24 mouse cellular contexts compared by ENCODE assay signal in the genomic region with DNA sequence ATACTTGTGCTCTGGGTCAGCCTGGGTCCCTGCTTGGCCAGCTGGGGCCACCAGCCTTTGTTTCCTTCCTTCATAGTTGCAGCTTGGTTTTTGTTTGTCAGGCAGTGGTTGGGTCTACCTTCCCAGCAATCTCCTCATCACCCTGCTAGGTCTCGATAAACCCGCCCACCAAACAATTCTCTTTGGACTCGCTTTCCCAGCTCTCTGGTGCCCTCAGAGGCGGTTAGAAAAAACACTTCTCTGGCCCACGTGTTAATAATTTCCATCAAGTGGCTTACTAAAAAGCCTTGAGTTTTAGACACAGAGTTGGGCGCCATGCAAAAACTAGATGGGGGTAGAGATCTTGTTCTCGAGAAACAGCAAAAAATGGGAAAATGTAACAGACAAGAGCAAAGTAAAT.
A peak's percentile ranks its signal among the peaks of the same experiment; 100 is the strongest.
DNase-seq lines count a peak whose midpoint lies in the region; ATAC-seq and TF ChIP-seq lines count a peak whose summit lies in the region.
"Had no signal": no experiment of that assay in that cellular context is flagged by ENCODE, and none has a peak within 500 bp of the region (broad histone marks: within the 10 kb centered on the region; RNA-seq: fewer than 3 reads in every experiment).

No protein-coding gene starts in this region.

- no peak for TF ChIP-seq CTCF in forebrain, postnatal 0 days (IDR thresholded peaks at IDR 0.05; ENCODE audit: low read depth)
- peak; percentile 26; the same call in 1 of the 2 replicates for TF ChIP-seq CTCF in hindbrain, postnatal 0 days (IDR thresholded peaks at IDR 0.05; ENCODE audit: low read depth)

- H3K9ac ChIP-seq in forebrain, postnatal 0 days = no peak overlapping the region
- no peak overlapping the region for H3K9ac ChIP-seq in hindbrain, postnatal 0 days (replicated peaks; ENCODE audit: low read length)
- no peak overlapping the region for H3K9ac ChIP-seq in hindbrain, embryonic 13.5 days
- H3K9ac ChIP-seq: forebrain, embryonic 15.5 days; hindbrain, embryonic 14.5 days; intestine, embryonic 15.5 days; limb, embryonic 12.5 days; liver, embryonic 12.5 days; midbrain, embryonic 12.5 days; stomach, embryonic 15.5 days had no signal

- H3K27me3 ChIP-seq in forebrain, postnatal 0 days (ENCODE audit: insufficient read depth, low read length) = no peaks in the 10 kb centered on the region
- H3K27me3 ChIP-seq in forebrain, embryonic 10.5 days (ENCODE audit: poor library complexity, severe bottlenecking) = no peaks in the 10 kb centered on the region
- no peaks in the 10 kb centered on the region for H3K27me3 ChIP-seq in hindbrain, postnatal 0 days (ENCODE audit: insufficient read depth, low read length)
- no peaks in the 10 kb centered on the region for H3K27me3 ChIP-seq in hindbrain, embryonic 13.5 days
- H3K27me3 ChIP-seq: forebrain, embryonic 15.5 days; intestine, embryonic 15.5 days; limb, embryonic 12.5 days; liver, embryonic 12.5 days; midbrain, embryonic 12.5 days; stomach, embryonic 15.5 days had no signal

- peak; percentile 34; the same call in 1 of the 2 replicates for ATAC-seq in forebrain, postnatal 0 days
- no peak for ATAC-seq in hindbrain, postnatal 0 days
- ATAC-seq in hindbrain, embryonic 13.5 days (ENCODE audit: low FRiP score) = no peak
- ATAC-seq: forebrain, embryonic 15.5 days; intestine, embryonic 15.5 days; liver, embryonic 12.5 days had no signal

- no peaks in the 10 kb centered on the region for H3K4me1 ChIP-seq in forebrain, postnatal 0 days (ENCODE audit: insufficient read depth)
- H3K4me1 ChIP-seq in forebrain, embryonic 10.5 days = peaks cover 18% of the 10 kb centered on the region
- H3K4me1 ChIP-seq in hindbrain, postnatal 0 days (ENCODE audit: insufficient read depth, low read length) = no peaks in the 10 kb centered on the region
- H3K4me1 ChIP-seq in hindbrain, embryonic 13.5 days (replicated peaks) = peaks cover 13% of the 10 kb centered on the region
- H3K4me1 ChIP-seq: limb, embryonic 12.5 days; midbrain, embryonic 12.5 days; stomach, embryonic 15.5 days had no signal

- peak; percentile 37 for DNase-seq in forebrain, postnatal 0 days
- no peak for DNase-seq in forebrain, embryonic 10.5 days (ENCODE audit: extremely low spot score, low spot score)
- DNase-seq in hindbrain, postnatal 0 days (ENCODE audit: low spot score) = peak; percentile 62
- DNase-seq in retina, postnatal 1 day = peak; percentile 34
- no peak for DNase-seq in retina, embryonic 14.5 days (ENCODE audit: low spot score)
- no peak for DNase-seq in c-Kit-positive CD71-positive TER-119-positive erythroid progenitor cells, embryonic 14.5 days (ENCODE audit: low spot score)
- no peak for DNase-seq in frontal cortex, postnatal 36 days (ENCODE audit: low spot score in 2 of 2)
- DNase-seq: cerebellum, adult 9-11 months; gastrocnemius, postnatal 36 days; heart, postnatal 10 days; kidney, adult 9 months; kidney, postnatal 4 days; lung, adult 2 months; right cerebral cortex, postnatal 14 days had no signal

- no peak overlapping the region for H3K4me3 ChIP-seq in forebrain, postnatal 0 days (ENCODE audit: low read depth, low read length)
- H3K4me3 ChIP-seq in forebrain, embryonic 10.5 days = no peak overlapping the region
- H3K4me3 ChIP-seq in hindbrain, postnatal 0 days (ENCODE audit: low read length) = no peak overlapping the region
- no peak overlapping the region for H3K4me3 ChIP-seq in hindbrain, embryonic 13.5 days
- H3K4me3 ChIP-seq: erythroblast, embryonic 14.5 days; forebrain, embryonic 15.5 days; intestine, embryonic 15.5 days; limb, embryonic 12.5 days; liver, embryonic 12.5 days; midbrain, embryonic 12.5 days; myocyte; stomach, embryonic 15.5 days had no signal

- H3K36me3 ChIP-seq in forebrain, postnatal 0 days (ENCODE audit: insufficient read depth) = no peaks in the 10 kb centered on the region
- peaks cover 48% of the 10 kb centered on the region for H3K36me3 ChIP-seq in forebrain, embryonic 10.5 days (replicated peaks)
- H3K36me3 ChIP-seq in hindbrain, postnatal 0 days (ENCODE audit: insufficient read depth, low read length) = no peaks in the 10 kb centered on the region
- H3K36me3 ChIP-seq in hindbrain, embryonic 13.5 days = peaks cover 10% of the 10 kb centered on the region; the same call in 1 of the 2 replicates
- H3K36me3 ChIP-seq: forebrain, embryonic 15.5 days; intestine, embryonic 15.5 days; stomach, embryonic 15.5 days had no signal

- no peak overlapping the region for H3K4me2 ChIP-seq in forebrain, postnatal 0 days (ENCODE audit: low read depth)
- H3K4me2 ChIP-seq in hindbrain, postnatal 0 days (ENCODE audit: low read depth, low read length) = no peak overlapping the region
- H3K4me2 ChIP-seq in hindbrain, embryonic 13.5 days = no peak overlapping the region
- H3K4me2 ChIP-seq: forebrain, embryonic 15.5 days; hindbrain, embryonic 14.5 days; intestine, embryonic 15.5 days; limb, embryonic 12.5 days; liver, embryonic 12.5 days; midbrain, embryonic 12.5 days; stomach, embryonic 15.5 days had no signal

- no peak overlapping the region for H3K27ac ChIP-seq in forebrain, postnatal 0 days (ENCODE audit: low read depth, low read length)
- H3K27ac ChIP-seq in forebrain, embryonic 10.5 days = no peak overlapping the region
- H3K27ac ChIP-seq in hindbrain, postnatal 0 days = no peak overlapping the region
- no peak overlapping the region for H3K27ac ChIP-seq in hindbrain, embryonic 13.5 days
- H3K27ac ChIP-seq: forebrain, embryonic 15.5 days; hindbrain, embryonic 14.5 days; intestine, embryonic 15.5 days; limb, embryonic 12.5 days; liver, embryonic 12.5 days; midbrain, embryonic 12.5 days; stomach, embryonic 15.5 days had no signal

- no peaks in the 10 kb centered on the region for H3K9me3 ChIP-seq in forebrain, postnatal 0 days (ENCODE audit: low read length)
- no peaks in the 10 kb centered on the region for H3K9me3 ChIP-seq in forebrain, embryonic 10.5 days
- no peaks in the 10 kb centered on the region for H3K9me3 ChIP-seq in hindbrain, postnatal 0 days (ENCODE audit: low read length)
- no peaks in the 10 kb centered on the region for H3K9me3 ChIP-seq in hindbrain, embryonic 13.5 days
- H3K9me3 ChIP-seq: forebrain, embryonic 15.5 days; intestine, embryonic 15.5 days; limb, embryonic 12.5 days; liver, embryonic 12.5 days; midbrain, embryonic 12.5 days; stomach, embryonic 15.5 days had no signal

- WGBS in forebrain, postnatal 0 days = 51% methylated on average over 7 of the region's 7 CpGs
- WGBS in forebrain, embryonic 10.5 days = 71% methylated on average over 7 of the region's 7 CpGs
- 56% methylated on average over 7 of the region's 7 CpGs for WGBS in hindbrain, postnatal 0 days
- WGBS in hindbrain, embryonic 13.5 days = 56% methylated on average over 7 of the region's 7 CpGs

Comparison
In these comparisons a context has a peak if more than half of its experiments do, and no peak if none do; other contexts are left out.
1. DNase-seq: peak in forebrain, postnatal 0 days (single experiment), hindbrain, postnatal 0 days (single experiment) and retina, postnatal 1 day (single experiment); none in forebrain, embryonic 10.5 days (single experiment), retina, embryonic 14.5 days (single experiment), c-Kit-positive CD71-positive TER-119-positive erythroid progenitor cells, embryonic 14.5 days (single experiment) and frontal cortex, postnatal 36 days (0 of 2).